Mouse (Mus musculus): ENCODE data around the gene Gca.
"Not testable (repeated sequence)": the region's sequence is repeated elsewhere in the genome, so short reads cannot be mapped to it uniquely, and the experiment has no call there.

Gene Gca

DNA sequence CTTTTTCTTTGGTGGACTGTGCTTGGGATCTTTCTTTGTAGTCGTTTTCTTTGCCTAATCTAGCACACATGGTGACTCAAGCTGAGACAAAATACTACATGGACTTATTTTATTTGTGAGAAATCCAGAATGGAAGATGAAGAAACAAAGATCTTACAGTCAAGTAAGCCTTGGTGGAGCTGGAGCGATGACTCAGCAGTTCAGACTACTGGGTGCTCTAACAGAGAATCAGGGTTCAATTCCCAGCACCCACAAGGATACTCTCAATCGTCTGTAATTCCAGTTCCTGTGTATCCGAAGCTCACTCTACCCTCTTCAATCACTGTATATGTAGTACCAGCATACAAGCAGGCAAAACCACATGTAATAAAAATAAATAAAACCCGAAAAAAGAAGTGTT is 6.2 kb downstream of the Gca start:
- DNase-seq (ENCODE audit: low spot score in 2 of 2): no peak

DNA sequence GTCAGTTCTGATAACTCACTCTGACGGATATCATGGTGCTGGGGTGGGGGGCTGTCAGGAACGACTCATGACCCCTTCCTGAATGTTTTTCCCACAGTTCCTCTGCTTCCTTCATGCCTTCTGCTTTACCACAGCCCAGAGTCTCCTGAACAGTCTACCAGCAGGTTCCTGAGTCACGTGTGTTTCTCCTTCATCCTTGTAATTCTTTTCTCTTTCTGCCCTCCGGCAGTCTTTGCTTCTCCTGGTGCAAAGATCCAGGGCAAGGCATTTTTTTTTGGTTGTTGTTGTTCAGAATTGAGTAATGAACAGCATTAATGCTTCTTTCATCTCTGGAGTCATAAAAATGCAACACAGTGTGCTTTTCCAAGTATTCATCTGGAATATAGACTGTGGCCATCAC is 6.7 kb downstream of the Gca start:
- no peak for DNase-seq (ENCODE audit: low spot score in 2 of 2)

DNA sequence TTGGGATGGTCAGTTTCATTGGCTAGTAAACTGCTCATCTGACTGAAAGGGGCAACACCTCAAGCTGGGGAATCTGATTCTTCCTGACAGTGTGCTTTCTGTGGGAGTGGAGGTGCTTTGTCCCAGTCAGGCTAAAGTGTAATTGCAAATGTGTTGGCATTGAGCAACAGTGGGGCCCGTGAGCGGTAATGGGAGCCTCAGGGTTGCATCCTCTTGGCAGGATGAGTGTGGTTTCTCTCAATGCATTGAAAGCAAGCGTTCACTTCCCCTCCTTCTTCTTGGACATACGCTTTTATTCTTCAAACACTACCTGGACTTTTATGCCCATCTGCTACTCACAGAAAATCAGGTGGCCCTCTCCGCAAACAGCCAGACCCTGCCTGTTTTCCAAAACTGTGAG is 8.7 kb downstream of the Gca start:
- no peak for DNase-seq (ENCODE audit: low spot score in 2 of 2)

DNA sequence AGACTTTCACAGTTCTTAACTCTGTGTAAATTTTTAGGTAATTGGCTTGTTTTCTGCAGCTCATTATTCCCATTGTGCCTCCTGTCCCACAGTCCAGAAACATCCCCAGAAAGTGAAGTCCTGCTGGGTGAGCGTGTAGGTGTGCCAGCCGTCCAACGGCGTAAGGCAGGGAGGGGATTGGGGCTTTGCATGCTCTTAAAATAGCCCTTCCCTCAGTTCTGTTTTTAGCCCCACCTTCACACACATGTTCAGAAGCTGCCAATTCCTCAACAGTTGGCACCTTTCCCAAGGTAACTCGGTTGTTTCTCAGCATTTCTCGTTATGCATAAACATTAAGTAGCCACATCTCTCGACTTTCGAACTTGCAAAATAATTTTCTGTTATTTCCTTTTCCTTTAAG is 17.6 kb downstream of the Gca start:
- DNase-seq (ENCODE audit: low spot score in 2 of 2): peak; percentile 47 to 76

- DNase-seq (ENCODE audit: low spot score in 2 of 2): no peak
Measured at GRCm38 (mm10) chr2:62684989-62685595, 21.0 kb downstream of the Gca start.

- no peak for DNase-seq (ENCODE audit: low spot score in 2 of 2)
Measured at GRCm38 (mm10) chr2:62685934-62686333, 21.8 kb downstream of the Gca start.

DNA sequence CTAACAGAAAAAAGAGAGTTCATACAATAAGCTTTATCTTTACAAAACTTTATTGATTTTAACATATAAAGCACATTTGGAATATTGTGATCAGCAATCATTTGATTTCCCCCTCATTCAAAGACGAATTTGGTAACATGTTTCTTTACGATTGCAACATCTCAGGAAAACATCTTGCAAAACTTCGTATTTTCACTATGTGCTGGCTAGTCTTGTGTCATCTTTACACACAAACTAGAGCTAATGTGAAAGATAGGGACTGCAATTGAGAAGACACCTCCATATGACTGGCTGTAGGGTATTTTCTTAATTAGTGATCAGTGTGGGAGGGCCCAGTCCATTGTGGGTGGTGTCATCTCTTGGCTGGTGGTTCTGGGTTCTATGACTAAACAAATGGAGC is 42.2 kb downstream of the Gca start:
- DNase-seq (ENCODE audit: low spot score in 2 of 2): no peak

DNA sequence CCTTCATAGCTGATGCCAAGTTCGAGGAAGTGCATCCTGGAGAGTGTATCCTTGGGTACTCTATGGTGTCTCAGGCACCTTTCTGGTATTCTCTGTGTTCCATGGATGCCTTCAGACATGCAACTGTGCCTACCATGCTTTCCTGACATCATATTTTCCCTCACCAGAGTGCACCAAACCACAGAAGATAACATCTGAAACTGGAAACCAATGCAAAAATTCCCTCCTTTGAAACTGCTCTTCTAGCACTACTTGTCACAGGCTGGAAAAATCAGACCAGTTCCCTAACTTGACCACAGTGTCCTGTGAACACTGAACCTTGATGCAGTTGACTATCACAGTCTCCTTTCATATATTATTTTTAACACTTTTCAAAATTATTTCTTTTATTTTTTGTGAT is 45.5 kb downstream of the Gca start:
- DNase-seq (ENCODE audit: low spot score in 2 of 2): no peak

DNA sequence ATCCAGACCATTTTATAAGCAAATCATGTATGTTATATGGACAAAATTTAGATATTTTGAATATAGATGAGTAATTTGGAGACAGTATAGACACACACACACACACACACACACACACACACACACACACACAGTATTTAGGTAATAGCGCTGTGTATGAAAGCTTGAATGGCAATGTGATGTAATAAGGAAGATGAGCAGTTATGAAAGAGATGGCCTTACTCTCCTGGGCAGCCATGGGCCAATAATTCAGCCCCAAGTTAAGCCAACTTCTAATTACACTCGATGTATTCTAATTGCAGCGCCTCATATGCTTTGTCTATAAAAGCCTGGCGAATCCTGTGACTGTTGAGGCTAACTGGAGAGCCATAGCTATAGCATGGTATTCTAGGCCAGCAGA is 50.3 kb downstream of the Gca start:
- not testable (repeated sequence) for DNase-seq (ENCODE audit: low spot score in 2 of 2)

DNA sequence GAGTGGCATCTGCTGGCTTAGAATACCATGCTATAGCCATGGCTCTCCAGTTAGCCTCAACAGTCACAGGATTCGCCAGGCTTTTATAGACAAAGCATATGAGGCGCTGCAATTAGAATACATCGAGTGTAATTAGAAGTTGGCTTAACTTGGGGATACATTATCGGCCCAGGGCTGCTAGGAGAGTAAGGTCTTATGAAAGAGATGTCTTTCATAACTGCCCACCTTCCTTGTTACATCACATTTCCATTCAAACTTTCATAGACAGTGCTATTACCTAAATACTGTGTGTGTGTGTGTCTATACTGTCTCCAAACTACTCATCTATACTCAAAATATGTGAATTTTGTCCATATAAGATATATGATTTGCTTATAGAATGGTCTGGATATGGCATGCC is 51.2 kb downstream of the Gca start:
- no peak for DNase-seq (ENCODE audit: low spot score in 2 of 2)

GRCm38 (mm10) chr2:62717270-62717669 is 53.2 kb downstream of the Gca start:
- no peak for DNase-seq (ENCODE audit: low spot score in 2 of 2)

GRCm38 (mm10) chr2:62718411-62718810 is 54.3 kb downstream of the Gca start:
- DNase-seq (ENCODE audit: low spot score in 2 of 2): no peak

DNA sequence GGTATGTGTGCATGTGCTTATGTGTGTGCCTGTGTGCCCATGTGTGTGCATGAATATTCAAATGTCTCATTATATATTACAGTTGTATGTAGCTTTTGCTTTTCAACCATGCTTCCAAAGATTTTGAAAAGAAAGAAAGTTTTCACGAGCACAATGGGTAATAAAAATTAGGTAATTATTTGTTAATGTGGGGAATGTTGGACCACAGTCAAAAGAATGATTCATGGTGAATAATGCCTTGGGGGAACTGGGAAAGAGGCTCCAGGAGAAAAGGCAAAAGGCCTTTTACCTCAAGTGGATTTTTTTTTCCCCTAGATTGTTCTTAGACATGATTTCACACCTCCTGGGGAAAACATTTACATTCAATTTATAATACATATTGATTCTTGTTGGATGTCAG is 61.9 kb downstream of the Gca start:
- DNase-seq (ENCODE audit: low spot score in 2 of 2): no peak

GRCm38 (mm10) chr2:62727732-62728131 is 63.6 kb downstream of the Gca start:
- no peak for DNase-seq (ENCODE audit: low spot score in 2 of 2)

DNA sequence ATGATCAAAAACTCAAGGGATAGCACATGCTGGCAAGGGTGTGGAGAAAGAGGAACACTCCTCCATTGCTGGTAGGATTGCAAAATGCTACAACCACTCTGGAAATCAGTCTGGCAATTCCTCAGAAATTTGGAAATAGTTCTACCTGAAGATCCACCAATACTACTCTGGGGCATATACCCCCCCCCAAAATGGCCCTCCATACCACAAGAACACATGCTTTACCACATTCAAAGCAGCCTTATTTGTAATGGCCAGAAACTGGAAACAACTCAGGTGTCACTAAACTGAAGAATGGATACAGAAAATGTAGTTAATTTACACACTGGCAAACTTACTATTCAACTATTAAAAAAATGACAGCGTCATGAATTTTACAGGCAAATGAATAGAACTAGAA is 66.6 kb downstream of the Gca start:
- DNase-seq (ENCODE audit: low spot score in 2 of 2): no peak

DNA sequence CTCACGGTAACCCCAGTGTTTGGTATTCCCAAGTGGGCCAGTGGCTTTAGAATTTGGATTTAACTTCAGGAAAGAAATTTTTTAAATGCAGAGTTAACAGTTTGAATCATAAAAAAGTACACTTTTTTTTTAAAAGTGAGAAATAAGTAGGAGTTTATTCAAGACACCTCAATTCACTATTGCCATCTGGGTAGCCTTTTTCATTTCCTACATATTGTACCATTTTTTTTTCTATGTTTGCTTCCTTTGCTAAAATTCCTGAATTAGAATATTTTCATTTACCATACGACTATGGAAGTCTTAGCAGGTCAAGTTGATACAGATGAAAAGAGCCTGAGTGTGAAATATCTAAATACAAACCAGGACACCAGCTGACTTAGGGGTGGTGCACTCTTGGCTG is 79.0 kb downstream of the Gca start:
- DNase-seq (ENCODE audit: low spot score in 2 of 2): no peak

All from left cerebral cortex, adult 9 months (tissue).